In genomic region chr3:116808507-116809217, GRCm38 (mm10) we compare ENCODE assay signal across 8 mouse cellular contexts. TPM values are rescaled to one million over a fixed set of nuclear protein-coding genes. Genes with fewer than 3 reads are reported as not detected.
DNase-seq lines count a peak whose midpoint lies in the region; ATAC-seq and TF ChIP-seq lines count a peak whose summit lies in the region.

No protein-coding gene starts in this region.

- 0 out of 2 replicates have a peak overlapping the region, but pooled peaks have one; percentile 17 for H3K27ac ChIP-seq in thymus, adult 2 months (ENCODE audit: control insufficient read depth, insufficient read depth, low read length)
- H3K27ac ChIP-seq in hindbrain, embryonic 11.5 days (ENCODE audit: low read depth, low read length), result no peak overlapping the region
- H3K27ac ChIP-seq in liver, embryonic 16.5 days (ENCODE audit: low read length), result peak overlapping the region; percentile 86
- H3K27ac ChIP-seq in neural tube, embryonic 14.5 days (ENCODE audit: low read depth, low read length), result peak overlapping the region; percentile 88

- no peaks in the 10 kb centered on the region for H3K27me3 ChIP-seq in thymus, adult 2 months (ENCODE audit: control insufficient read depth, insufficient read depth, low read length)
- H3K27me3 ChIP-seq in hindbrain, embryonic 11.5 days (ENCODE audit: control insufficient read depth, insufficient read depth, low read length), result no peaks in the 10 kb centered on the region
- no peaks in the 10 kb centered on the region for H3K27me3 ChIP-seq in liver, embryonic 16.5 days (ENCODE audit: control insufficient read depth, insufficient read depth, low read depth, low read length)
- H3K27me3 ChIP-seq in neural tube, embryonic 14.5 days (ENCODE audit: control insufficient read depth, insufficient read depth, low read length), result peaks cover 3% of the 10 kb centered on the region; the same call in 1 of the 2 replicates

- peak overlapping the region; percentile 74 for H3K4me3 ChIP-seq in thymus, adult 2 months (ENCODE audit: control insufficient read depth, insufficient read depth, low read length)
- peak overlapping the region; percentile 71 for H3K4me3 ChIP-seq in hindbrain, embryonic 11.5 days (ENCODE audit: low read depth, low read length)
- H3K4me3 ChIP-seq in liver, embryonic 16.5 days (ENCODE audit: low read depth, low read length), result peak overlapping the region; percentile 75
- peak overlapping the region; percentile 74 for H3K4me3 ChIP-seq in neural tube, embryonic 14.5 days (ENCODE audit: low read depth, low read length)

- no peak for TF ChIP-seq CTCF in thymus, adult 2 months (IDR thresholded peaks at IDR 0.05; ENCODE audit: borderline replicate concordance, control insufficient read depth, extremely low read depth, insufficient read depth, low read length, poor library complexity)

- 58% methylated on average over 10 of the region's 10 CpGs for WGBS in thymus, adult 2 months
- 64% methylated on average over 10 of the region's 10 CpGs for WGBS in hindbrain, embryonic 11.5 days
- WGBS in liver, embryonic 16.5 days (ENCODE audit: insufficient replicate concordance), result 49% methylated on average over 10 of the region's 10 CpGs
- 61% methylated on average over 10 of the region's 10 CpGs for WGBS in neural tube, embryonic 14.5 days

- H3K4me2 ChIP-seq in hindbrain, embryonic 11.5 days (replicated peaks; ENCODE audit: low read depth, low read length), result peak overlapping the region; percentile 54
- H3K4me2 ChIP-seq in liver, embryonic 16.5 days (ENCODE audit: low read depth, low read length), result peak overlapping the region; percentile 88
- H3K4me2 ChIP-seq in neural tube, embryonic 14.5 days (ENCODE audit: low read depth, low read length), result peak overlapping the region; percentile 84

- peak; percentile 15 to 29 for DNase-seq in adrenal gland, postnatal 36 days
- no peak for DNase-seq in adrenal gland, adult 2 months
- DNase-seq in thymus, adult 2 months, result no peak
- no peak for DNase-seq in thymus, postnatal 25 days
- no peak for DNase-seq in hindbrain, embryonic 11.5 days (ENCODE audit: low spot score)
- no peak for DNase-seq in embryo, embryonic 10 days (ENCODE audit: low spot score)

- ATAC-seq in hindbrain, embryonic 11.5 days (ENCODE audit: low FRiP score), result peak; percentile 63
- peak; percentile 52 for ATAC-seq in liver, embryonic 16.5 days (ENCODE audit: low read depth)
- peak; percentile 57 for ATAC-seq in neural tube, embryonic 14.5 days (ENCODE audit: low read depth)

- no peak for TF ChIP-seq POLR2A in thymus, adult 2 months (IDR thresholded peaks at IDR 0.05; ENCODE audit: control insufficient read depth, extremely low read depth, insufficient read depth, low read length, poor library complexity)

- H3K9me3 ChIP-seq in hindbrain, embryonic 11.5 days (ENCODE audit: control insufficient read depth, low read length), result no peaks in the 10 kb centered on the region
- H3K9me3 ChIP-seq in liver, embryonic 16.5 days (replicated peaks; ENCODE audit: control insufficient read depth, low read length), result no peaks in the 10 kb centered on the region
- H3K9me3 ChIP-seq in neural tube, embryonic 14.5 days (ENCODE audit: control insufficient read depth, low read length), result no peaks in the 10 kb centered on the region

- no peaks in the 10 kb centered on the region for H3K36me3 ChIP-seq in thymus, adult 2 months (ENCODE audit: control insufficient read depth, insufficient read depth, low read length)
- H3K36me3 ChIP-seq in hindbrain, embryonic 11.5 days (ENCODE audit: control insufficient read depth, insufficient read depth, low read length), result no peaks in the 10 kb centered on the region
- no peaks in the 10 kb centered on the region for H3K36me3 ChIP-seq in liver, embryonic 16.5 days (ENCODE audit: control insufficient read depth, insufficient read depth)
- H3K36me3 ChIP-seq in neural tube, embryonic 14.5 days (ENCODE audit: control insufficient read depth, insufficient read depth, low read length), result no peaks in the 10 kb centered on the region

- peak overlapping the region; percentile 68 for H3K9ac ChIP-seq in hindbrain, embryonic 11.5 days (ENCODE audit: low read depth, low read length)
- H3K9ac ChIP-seq in liver, embryonic 16.5 days (ENCODE audit: low read depth, low read length), result peak overlapping the region; percentile 77
- peak overlapping the region; percentile 77 for H3K9ac ChIP-seq in neural tube, embryonic 14.5 days (replicated peaks; ENCODE audit: low read depth, low read length)

- peaks cover 7% of the 10 kb centered on the region for H3K4me1 ChIP-seq in thymus, adult 2 months (replicated peaks; ENCODE audit: control insufficient read depth, insufficient read depth, low read length)
- H3K4me1 ChIP-seq in hindbrain, embryonic 11.5 days (replicated peaks; ENCODE audit: control insufficient read depth, insufficient read depth, low read length), result no peaks in the 10 kb centered on the region
- peaks cover 4% of the 10 kb centered on the region for H3K4me1 ChIP-seq in liver, embryonic 16.5 days (ENCODE audit: control insufficient read depth, low read depth, low read length)
- peaks cover 14% of the 10 kb centered on the region; the same call in 1 of the 2 replicates for H3K4me1 ChIP-seq in neural tube, embryonic 14.5 days (ENCODE audit: control insufficient read depth, insufficient read depth, low read length)

RNA-seq across cellular contexts. Expression of gene Agl, which starts 0.7 kb away (rescaled TPM):
- total RNA-seq in adrenal gland, postnatal 36 days (2021), result 10 to 100 TPM; 55.7 to 56.5 TPM
- total RNA-seq in adrenal gland, adult 2 months (2021), result 10 to 100 TPM; 53.8 to 54.6 TPM
- polyA plus RNA-seq in adrenal gland, adult 2 months (2012; rRNA removed), result 9.7 and 9.8 TPM in 2 replicates
- 8.0 and 8.9 TPM in 2 replicates for polyA plus RNA-seq in thymus, adult 2 months (2012; rRNA removed)
- 15.2 and 16.6 TPM in 2 replicates for polyA plus RNA-seq in hindbrain, embryonic 11.5 days (2014; fragmentation: Nextera tagmentation; extraction: Ambion mirVana)
- polyA plus RNA-seq in liver, embryonic 16.5 days (2015; fragmentation: Nextera tagmentation; extraction: Ambion mirVana), result 14.3 and 19.6 TPM in 2 replicates
- 22.3 and 22.5 TPM in 2 replicates for polyA plus RNA-seq in neural tube, embryonic 14.5 days (2014; fragmentation: Nextera tagmentation; extraction: Ambion mirVana)

RNA-seq across cellular contexts. Expression of gene Frrs1, which starts 50.6 kb away (rescaled TPM):
- total RNA-seq in adrenal gland, postnatal 36 days (2021), result 10 to 100 TPM in 1 of 2 experiments, 1 to 10 TPM in 1; 6.5 to 25.7 TPM
- 10 to 100 TPM; 10.1 to 26.8 TPM for total RNA-seq in adrenal gland, adult 2 months (2021)
- 11.9 and 18.5 TPM in 2 replicates for polyA plus RNA-seq in adrenal gland, adult 2 months (2012; rRNA removed)
- 19.2 and 24.8 TPM in 2 replicates for polyA plus RNA-seq in thymus, adult 2 months (2012; rRNA removed)
- 9.5 and 10.3 TPM in 2 replicates for polyA plus RNA-seq in hindbrain, embryonic 11.5 days (2014; fragmentation: Nextera tagmentation; extraction: Ambion mirVana)
- 44.2 and 51.8 TPM in 2 replicates for polyA plus RNA-seq in liver, embryonic 16.5 days (2015; fragmentation: Nextera tagmentation; extraction: Ambion mirVana)
- 3.9 and 5.8 TPM in 2 replicates for polyA plus RNA-seq in neural tube, embryonic 14.5 days (2014; fragmentation: Nextera tagmentation; extraction: Ambion mirVana)

Comparison
In these comparisons a context has a peak if more than half of its experiments do, and no peak if none do; other contexts are left out.
1. DNase-seq: peak in adrenal gland, postnatal 36 days (2 of 2); none in adrenal gland, adult 2 months (single experiment), thymus, adult 2 months (single experiment), thymus, postnatal 25 days (single experiment), hindbrain, embryonic 11.5 days (single experiment) and embryo, embryonic 10 days (single experiment).
2. Peak in every context shown above with its lines, with median percentiles within 50 percentile points of each other: H3K4me3 ChIP-seq, ATAC-seq, H3K4me2 ChIP-seq and H3K9ac ChIP-seq.